Mouse (Mus musculus): Measurements from ENCODE around the gene Nepn. TPM values are rescaled to one million over a fixed set of nuclear protein-coding genes. Genes with fewer than 3 reads are reported as not detected.

Gene Nepn
- polyA plus RNA-seq, 1 experiment from 2014 or later, result 7.6 TPM

Other genes starting within 250 kb of the Nepn start
- gene Ros1, start 193.7 kb upstream of the Nepn start, polyA plus RNA-seq (2016; fragmentation: Nextera tagmentation; extraction: Ambion mirVana), result not detected in 2 replicates
- gene Dcbld1, start 155.4 kb upstream of the Nepn start, polyA plus RNA-seq (2016; fragmentation: Nextera tagmentation; extraction: Ambion mirVana), result 9.9 and 17.0 TPM in 2 replicates
- not detected in 2 replicates for gene Gm26741, start 30.2 kb upstream of the Nepn start, polyA plus RNA-seq (2016; fragmentation: Nextera tagmentation; extraction: Ambion mirVana)
- gene Gopc, start 6.8 kb upstream of the Nepn start, polyA plus RNA-seq (2016; fragmentation: Nextera tagmentation; extraction: Ambion mirVana), result 17.4 and 18.4 TPM in 2 replicates
- gene Nus1, start 28.6 kb downstream of the Nepn start, polyA plus RNA-seq (2016; fragmentation: Nextera tagmentation; extraction: Ambion mirVana), result 9.4 and 14.1 TPM in 2 replicates